Mouse (Mus musculus) bone marrow macrophage, adult 2 months (primary cell): ENCODE measurements around the gene Pum3.

Experiments used
- CTCF ChIP-seq: IDR thresholded peaks from 2 replicates; pipeline ENCODE4 v1.5.1; 2012; ENCODE audit warnings: low read depth, mild to moderate bottlenecking, low read length, moderate library complexity
- POLR2A ChIP-seq: IDR thresholded peaks from 2 replicates; pipeline ENCODE4 v1.6.1; 2012; ENCODE audit warnings: mild to moderate bottlenecking, low read depth, low read length, borderline replicate concordance

DNA sequence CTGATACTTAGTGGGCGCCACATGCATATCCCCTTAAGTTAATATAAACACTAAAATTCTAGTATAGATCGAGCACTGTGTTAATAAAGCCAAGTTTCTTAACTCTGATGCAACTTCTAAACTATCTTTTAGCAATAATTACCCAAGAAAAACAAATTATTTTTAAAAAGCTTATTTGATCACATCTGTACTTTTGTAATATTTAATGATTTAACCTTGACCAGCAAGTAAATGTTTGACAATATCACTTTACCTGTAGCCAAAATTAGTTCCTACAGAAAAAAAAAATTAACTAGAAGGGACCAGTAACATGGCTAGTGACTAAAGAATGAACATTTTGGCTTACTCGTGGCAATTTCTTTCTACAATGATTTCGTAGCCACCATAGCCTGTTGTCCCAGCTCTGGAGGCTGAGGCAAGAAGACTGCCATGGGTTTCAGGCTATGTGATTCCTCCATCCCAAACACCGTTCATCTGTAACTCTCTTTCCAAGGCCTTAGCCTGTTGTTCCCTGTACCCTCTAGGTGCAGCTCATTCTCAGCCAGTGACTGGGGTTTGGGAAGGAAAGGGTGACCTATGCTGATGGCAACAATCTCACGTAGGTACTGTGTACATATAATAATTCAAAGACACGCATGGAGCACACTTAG is 35.2 kb downstream of the Pum3 start:
- TF ChIP-seq CTCF (no peak), POLR2A (no peak)
